In the genomic region with DNA sequence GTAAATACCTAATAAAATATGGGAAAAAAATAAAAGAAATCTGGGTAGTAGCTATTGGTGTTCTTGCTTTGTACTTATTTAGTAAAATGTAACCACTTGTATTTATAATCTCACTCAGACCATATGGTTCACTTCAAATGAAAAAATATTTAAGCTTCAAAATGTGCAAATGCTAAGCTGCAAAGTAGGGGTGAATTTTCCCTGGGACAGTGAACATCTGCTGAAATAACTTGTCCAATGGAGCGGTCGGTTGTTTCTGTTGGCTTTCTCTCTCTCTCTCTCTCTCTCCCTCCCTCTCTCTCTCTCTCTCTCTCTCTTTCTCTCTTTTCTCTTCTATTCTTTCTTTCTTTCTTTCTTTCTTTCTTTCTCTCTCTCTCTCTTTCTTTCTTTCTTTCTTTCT, we compare ENCODE assay signal across 21 mouse cellular contexts.
"Had no signal": no experiment of that assay in that cellular context is flagged by ENCODE, and none has a peak within 500 bp of the region (broad histone marks: within the 10 kb centered on the region; RNA-seq: fewer than 3 reads in every experiment).

No protein-coding gene starts in this region.

- H3K9ac ChIP-seq: liver, embryonic 12.5 days; liver, embryonic 14.5 days; lung, embryonic 15.5 days; midbrain, embryonic 12.5 days; neural tube, embryonic 13.5 days; neural tube, embryonic 15.5 days; stomach, embryonic 15.5 days had no signal

- H3K4me3 ChIP-seq: liver, embryonic 12.5 days; lung, embryonic 15.5 days; midbrain, embryonic 10.5 days; midbrain, embryonic 12.5 days; myocyte; neural tube, embryonic 13.5 days; neural tube, embryonic 15.5 days; stomach, embryonic 15.5 days had no signal

- H3K9me3 ChIP-seq: liver, embryonic 12.5 days; lung, embryonic 15.5 days; midbrain, embryonic 10.5 days; midbrain, embryonic 12.5 days; neural tube, embryonic 13.5 days; neural tube, embryonic 15.5 days; stomach, embryonic 15.5 days had no signal

- H3K36me3 ChIP-seq: liver, embryonic 12.5 days; lung, embryonic 15.5 days; midbrain, embryonic 10.5 days; midbrain, embryonic 12.5 days; neural tube, embryonic 13.5 days; neural tube, embryonic 15.5 days; stomach, embryonic 15.5 days had no signal

- ATAC-seq: liver, embryonic 12.5 days; midbrain, embryonic 16.5 days had no signal

- H3K4me1 ChIP-seq: midbrain, embryonic 12.5 days; neural tube, embryonic 15.5 days had no signal

- DNase-seq: lung, adult 18-20 months; lung, postnatal 14 days; lung, postnatal 4 days; midbrain, embryonic 14.5 days; retina, postnatal 1 day; right cerebral cortex, adult 18-20 months; right cerebral cortex, postnatal 25 days; right cerebral cortex, postnatal 4 days; spleen, adult 18-20 months; thymus, adult 2 months; thymus, postnatal 25 days had no signal

- H3K4me2 ChIP-seq: liver, embryonic 12.5 days; lung, embryonic 15.5 days; midbrain, embryonic 12.5 days; neural tube, embryonic 13.5 days; neural tube, embryonic 15.5 days; stomach, embryonic 15.5 days had no signal

- H3K27ac ChIP-seq: liver, embryonic 12.5 days; liver, embryonic 14.5 days; lung, embryonic 15.5 days; midbrain, embryonic 10.5 days; midbrain, embryonic 12.5 days; neural tube, embryonic 13.5 days; neural tube, embryonic 15.5 days had no signal

- H3K27me3 ChIP-seq: liver, embryonic 12.5 days; lung, embryonic 15.5 days; midbrain, embryonic 12.5 days; neural tube, embryonic 13.5 days; neural tube, embryonic 15.5 days; stomach, embryonic 15.5 days had no signal
